Mouse (Mus musculus) MEL (cell line): ENCODE measurements around the gene Cxcl10. TPM values are rescaled to one million over a fixed set of nuclear protein-coding genes. Genes with fewer than 3 reads are reported as not detected.

Source experiments
- DNase-seq: peaks from one replicate; pipeline ENCODE4 v3.0.0; 2011; ENCODE audit warnings: low read depth, low spot score
- H3K27ac ChIP-seq: 2 replicates; pipeline ENCODE4 v1.5.1; 2012; ENCODE audit warnings: low read depth, mild to moderate bottlenecking, control low read depth, low read length, moderate library complexity; ENCODE audit not compliant: control insufficient read depth
- H3K27me3 ChIP-seq, 2 experiments: fragments of 150-350 bp in 1 of 2; sonication (generic) in 1 of 2; 2 replicates each; pipeline ENCODE4 v1.6.1; 2012; ENCODE audit warnings: low read length in 2 of 2, mild to moderate bottlenecking in 2 of 2, improper control_type of control experiment in 1 of 2, moderate library complexity in 1 of 2; ENCODE audit not compliant: insufficient read depth in 2 of 2, control insufficient read depth in 1 of 2
- H3K36me3 ChIP-seq, 2 experiments: 2 replicates each; pipeline ENCODE4 v1.6.1; 2012 to 2014; ENCODE audit warnings: low read length in 2 of 2, improper control_type of control experiment in 1 of 2, inconsistent platforms in 1 of 2, mild to moderate bottlenecking in 1 of 2; ENCODE audit not compliant: insufficient read depth in 2 of 2, control insufficient read depth in 1 of 2
- H3K4me1 ChIP-seq, 2 experiments: fragments of 150-350 bp in 1 of 2; sonication (generic) in 1 of 2; 2 replicates each; pipeline ENCODE4 v1.6.1; 2012; ENCODE audit warnings: low read length in 2 of 2, improper control_type of control experiment in 1 of 2, mild to moderate bottlenecking in 1 of 2; ENCODE audit not compliant: insufficient read depth in 2 of 2, control insufficient read depth in 1 of 2
- H3K4me3 ChIP-seq, 2 experiments: fragments of 150-350 bp in 1 of 2; sonication (generic) in 1 of 2; 2 replicates each; pipeline ENCODE4 v1.5.1; 2012; ENCODE audit warnings: low read depth in 2 of 2, low read length in 2 of 2, mild to moderate bottlenecking in 2 of 2, moderate library complexity in 2 of 2, control low read depth in 1 of 2, improper control_type of control experiment in 1 of 2; ENCODE audit not compliant: control insufficient read depth in 1 of 2, insufficient read depth in 1 of 2
- H3K79me2 ChIP-seq: 2 replicates; pipeline ENCODE4 v1.6.1; 2012; ENCODE audit warnings: mild to moderate bottlenecking, low read length, moderate library complexity; ENCODE audit not compliant: control insufficient read depth, poor library complexity, insufficient read depth
- H3K9ac ChIP-seq: 2 replicates; pipeline ENCODE4 v1.6.1; 2012; ENCODE audit warnings: low read depth, mild to moderate bottlenecking, control low read depth, low read length, moderate library complexity; ENCODE audit not compliant: control insufficient read depth, poor library complexity, severe bottlenecking
- H3K9me3 ChIP-seq: fragments of 150-350 bp; sonication (generic); replicated peaks from 2 replicates; pipeline ENCODE4 v1.6.1; 2012; ENCODE audit warnings: mild to moderate bottlenecking, low read length, improper control_type of control experiment, moderate library complexity; ENCODE audit not compliant: insufficient read depth
- BHLHE40 ChIP-seq: IDR thresholded peaks from 2 replicates; pipeline ENCODE4 v1.6.1; 2012; ENCODE audit warnings: low read depth, mild to moderate bottlenecking, inconsistent platforms, low read length, improper control_type of control experiment, borderline replicate concordance
- CHD2 ChIP-seq: IDR thresholded peaks from 2 replicates; pipeline ENCODE4 v1.6.1; 2011; ENCODE audit warnings: low read length, improper control_type of control experiment
- E2F4 ChIP-seq: IDR thresholded peaks from 2 replicates; pipeline ENCODE4 v1.6.1; 2011; ENCODE audit warnings: low read depth, low read length, improper control_type of control experiment, borderline replicate concordance
- ELF1 ChIP-seq: IDR thresholded peaks from 2 replicates; pipeline ENCODE4 v1.6.1; 2014; ENCODE audit warnings: low read depth, mild to moderate bottlenecking, inconsistent platforms, low read length, improper control_type of control experiment, moderate library complexity
- EP300 ChIP-seq, 2 experiments: IDR thresholded peaks; 2 replicates each; pipeline ENCODE4 v1.6.1; 2011; ENCODE audit warnings: improper control_type of control experiment in 2 of 2, low read length in 2 of 2, low read depth in 1 of 2, mild to moderate bottlenecking in 1 of 2
- GABPA ChIP-seq: IDR thresholded peaks from 2 replicates; pipeline ENCODE4 v1.6.1; 2012; ENCODE audit warnings: low read depth, mild to moderate bottlenecking, inconsistent platforms, low read length, improper control_type of control experiment, moderate library complexity
- GATA1 ChIP-seq: IDR thresholded peaks from 2 replicates; pipeline ENCODE4 v1.6.1; 2011; ENCODE audit warnings: low read depth, low read length, improper control_type of control experiment
- MAFK ChIP-seq: IDR thresholded peaks from 2 replicates; pipeline ENCODE4 v1.6.1; 2011; ENCODE audit warnings: low read depth, mild to moderate bottlenecking, low read length, improper control_type of control experiment, borderline replicate concordance
- MAZ ChIP-seq: IDR thresholded peaks from 2 replicates; pipeline ENCODE4 v1.6.1; 2012; ENCODE audit warnings: low read depth, mild to moderate bottlenecking, inconsistent platforms, low read length, improper control_type of control experiment
- MYB ChIP-seq: IDR thresholded peaks from 2 replicates; pipeline ENCODE4 v1.6.1; 2011; ENCODE audit warnings: mild to moderate bottlenecking, low read depth, low read length, improper control_type of control experiment
- MYC ChIP-seq: IDR thresholded peaks from 2 replicates; pipeline ENCODE4 v1.6.1; 2011; ENCODE audit warnings: low read depth, mild to moderate bottlenecking, low read length, improper control_type of control experiment, moderate library complexity
- POLR2AphosphoS2 ChIP-seq: IDR thresholded peaks from 2 replicates; pipeline ENCODE4 v1.6.1; 2011; ENCODE audit warnings: low read length, improper control_type of control experiment
- POLR2AphosphoS5 ChIP-seq: IDR thresholded peaks from 2 replicates; pipeline ENCODE4 v1.6.1; 2012; ENCODE audit warnings: low read depth, borderline replicate concordance, mild to moderate bottlenecking, inconsistent platforms, low read length, moderate library complexity, mixed read lengths
- SIN3A ChIP-seq: IDR thresholded peaks from 2 replicates; pipeline ENCODE4 v1.6.1; 2012; ENCODE audit warnings: low read length, improper control_type of control experiment, inconsistent platforms
- SMC3 ChIP-seq: IDR thresholded peaks from 2 replicates; pipeline ENCODE4 v1.6.1; 2011; ENCODE audit warnings: low read depth, low read length, improper control_type of control experiment
- TCF12 ChIP-seq: IDR thresholded peaks from 2 replicates; pipeline ENCODE4 v1.6.1; 2014; ENCODE audit warnings: low read depth, mild to moderate bottlenecking, inconsistent platforms, low read length, improper control_type of control experiment, moderate library complexity
- UBTF ChIP-seq: IDR thresholded peaks from 2 replicates; pipeline ENCODE4 v1.6.1; 2012; ENCODE audit warnings: low read depth, mild to moderate bottlenecking, inconsistent platforms, low read length, improper control_type of control experiment, moderate library complexity, borderline replicate concordance; ENCODE audit not compliant: insufficient read depth
- USF1 ChIP-seq: IDR thresholded peaks from 2 replicates; pipeline ENCODE4 v1.6.1; 2014; ENCODE audit warnings: low read depth, mild to moderate bottlenecking, inconsistent platforms, low read length, improper control_type of control experiment, moderate library complexity
- USF2 ChIP-seq, 2 experiments: IDR thresholded peaks; 2 replicates each; pipeline ENCODE4 v1.6.1; 2011 to 2012; ENCODE audit warnings: improper control_type of control experiment in 2 of 2, low read length in 2 of 2, borderline replicate concordance in 1 of 2, inconsistent platforms in 1 of 2, low read depth in 1 of 2, mild to moderate bottlenecking in 1 of 2; ENCODE audit not compliant: insufficient read depth in 1 of 2
- ZC3H11A ChIP-seq: IDR thresholded peaks from 2 replicates; pipeline ENCODE4 v1.6.1; 2012; ENCODE audit warnings: low read depth, mild to moderate bottlenecking, inconsistent platforms, low read length, improper control_type of control experiment
- ZKSCAN1 ChIP-seq: IDR thresholded peaks from 2 replicates; pipeline ENCODE4 v1.6.1; 2012; ENCODE audit warnings: low read depth, mild to moderate bottlenecking, inconsistent platforms, low read length, improper control_type of control experiment, moderate library complexity
- ZMIZ1 ChIP-seq: IDR thresholded peaks from 2 replicates; pipeline ENCODE4 v1.6.1; 2012; ENCODE audit warnings: low read depth, mild to moderate bottlenecking, inconsistent platforms, low read length, improper control_type of control experiment, moderate library complexity
- ZNF384 ChIP-seq: IDR thresholded peaks from 2 replicates; pipeline ENCODE4 v1.6.1; 2012; ENCODE audit warnings: low read depth, mild to moderate bottlenecking, inconsistent platforms, low read length, improper control_type of control experiment
- polyA plus RNA-seq, 2 experiments: library from polyadenylated mRNA; stranded (reverse) in 1 of 2; unstranded in 1 of 2; fragments of >175 nt in 1 of 2; fragments of >200 nt in 1 of 2; gene quantifications; 2 replicates each; pipeline versions ENCODE4 v1.2.1 to v1.2.4; 2012; ENCODE audit warnings: low replicate concordance in 2 of 2, low read depth in 1 of 2; ENCODE audit not compliant: insufficient read length in 2 of 2, insufficient read depth in 1 of 2, missing spikeins in 1 of 2
- total RNA-seq: library from RNA; depleted of rRNA; stranded (reverse); fragments of 300-350 nt; gene quantifications from 2 replicates; pipeline ENCODE4 v1.2.3, GENCODE M21; 2012

The Cxcl10 gene
- total and polyA plus RNA-seq, 3 experiments = 0.11 TPM; not detected in 2

DNA sequence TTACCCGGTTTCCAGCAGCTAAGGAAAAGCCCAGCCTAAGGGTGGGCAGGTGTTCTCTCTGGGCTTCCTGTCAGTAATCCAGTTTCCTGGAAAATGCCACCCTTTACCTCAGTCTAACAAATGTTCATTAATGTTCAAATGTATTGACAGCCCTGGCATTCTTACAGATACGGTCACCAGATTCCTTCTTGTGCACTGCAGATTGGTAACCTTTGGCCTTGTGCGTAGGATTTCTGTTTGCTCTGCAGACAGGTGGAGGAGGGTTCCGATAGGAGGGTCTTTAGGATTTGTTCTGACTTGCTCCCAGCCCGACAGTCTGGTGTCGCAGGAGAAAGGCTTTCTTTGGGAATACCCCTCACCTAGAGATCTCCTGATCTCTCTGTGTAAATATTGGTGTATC is 17.9 kb upstream of the Cxcl10 start:
- H3K79me2 ChIP-seq = no peaks in the 10 kb centered on the region
- H3K9me3 ChIP-seq = no peaks in the 10 kb centered on the region
- H3K27ac ChIP-seq = no peak overlapping the region
- H3K27me3 ChIP-seq = peaks cover 18 to 31% of the 10 kb centered on the region in 2 experiments
- DNase-seq = no peak
- H3K9ac ChIP-seq = no peak overlapping the region
- H3K4me3 ChIP-seq = no peak overlapping the region
- H3K36me3 ChIP-seq = no peaks in the 10 kb centered on the region
- no peak for TF ChIP-seq MAFK
- TF ChIP-seq POLR2AphosphoS5 = no peak
- TF ChIP-seq MAZ = no peak
- no peak for TF ChIP-seq CHD2
- no peak for TF ChIP-seq USF1
- TF ChIP-seq GATA1 = no peak
- no peak for TF ChIP-seq TCF12
- no peak for TF ChIP-seq POLR2AphosphoS2
- no peak for TF ChIP-seq UBTF
- no peak for TF ChIP-seq ZKSCAN1
- TF ChIP-seq MYB = no peak
- no peak for TF ChIP-seq SMC3
- no peak for TF ChIP-seq ZMIZ1
- no peak for TF ChIP-seq ZC3H11A
- TF ChIP-seq SIN3A = no peak
- no peak for TF ChIP-seq E2F4
- TF ChIP-seq ELF1 = no peak
- no peak for TF ChIP-seq USF2 (IDR thresholded peaks at IDR 0.05; ENCODE audit: borderline replicate concordance in 1 of 2, insufficient read depth in 1 of 2, low read depth in 1 of 2, low read length in 2 of 2)
- no peak for TF ChIP-seq EP300 (IDR thresholded peaks at IDR 0.05; ENCODE audit: low read depth in 1 of 2, low read length in 2 of 2)
- TF ChIP-seq, all 39 proteins: peak for 0
- H3K4me1 ChIP-seq = no peaks in the 10 kb centered on the region

GRCm38 (mm10) chr5:92365146-92365705 is 16.5 kb upstream of the Cxcl10 start:
- H3K36me3 ChIP-seq = no peaks in the 10 kb centered on the region
- no peak overlapping the region for H3K27ac ChIP-seq
- H3K9me3 ChIP-seq = no peaks in the 10 kb centered on the region
- H3K9ac ChIP-seq = no peak overlapping the region
- no peaks in the 10 kb centered on the region for H3K4me1 ChIP-seq
- no peak for DNase-seq
- peaks cover 17 to 26% of the 10 kb centered on the region in 2 experiments for H3K27me3 ChIP-seq
- no peak overlapping the region for H3K4me3 ChIP-seq
- no peak for TF ChIP-seq MYC
- no peak for TF ChIP-seq ELF1
- no peak for TF ChIP-seq GABPA
- no peak for TF ChIP-seq ZNF384
- no peak for TF ChIP-seq BHLHE40
- no peaks in the 10 kb centered on the region for H3K79me2 ChIP-seq
